Mouse (Mus musculus) layer of hippocampus, adult 11-12 months (tissue): Measurements from ENCODE around the gene Fanci.

ENCODE experiments used
- DNase-seq: peaks from one replicate; pipeline ENCODE4 v3.0.0; 2022; ENCODE audit warnings: low spot score

The Fanci gene

GRCm38 (mm10) chr7:79387991-79388390 is 3.7 kb upstream of the Fanci start:
- no peak for DNase-seq

GRCm38 (mm10) chr7:79388671-79389206 is 3.0 kb upstream of the Fanci start:
- no peak for DNase-seq

- no peak for DNase-seq
Observed at GRCm38 (mm10) chr7:79390141-79390708, 1.5 kb upstream of the Fanci start.

GRCm38 (mm10) chr7:79391471-79391870 is 258 bp upstream of the Fanci start:
- DNase-seq: no peak

DNA sequence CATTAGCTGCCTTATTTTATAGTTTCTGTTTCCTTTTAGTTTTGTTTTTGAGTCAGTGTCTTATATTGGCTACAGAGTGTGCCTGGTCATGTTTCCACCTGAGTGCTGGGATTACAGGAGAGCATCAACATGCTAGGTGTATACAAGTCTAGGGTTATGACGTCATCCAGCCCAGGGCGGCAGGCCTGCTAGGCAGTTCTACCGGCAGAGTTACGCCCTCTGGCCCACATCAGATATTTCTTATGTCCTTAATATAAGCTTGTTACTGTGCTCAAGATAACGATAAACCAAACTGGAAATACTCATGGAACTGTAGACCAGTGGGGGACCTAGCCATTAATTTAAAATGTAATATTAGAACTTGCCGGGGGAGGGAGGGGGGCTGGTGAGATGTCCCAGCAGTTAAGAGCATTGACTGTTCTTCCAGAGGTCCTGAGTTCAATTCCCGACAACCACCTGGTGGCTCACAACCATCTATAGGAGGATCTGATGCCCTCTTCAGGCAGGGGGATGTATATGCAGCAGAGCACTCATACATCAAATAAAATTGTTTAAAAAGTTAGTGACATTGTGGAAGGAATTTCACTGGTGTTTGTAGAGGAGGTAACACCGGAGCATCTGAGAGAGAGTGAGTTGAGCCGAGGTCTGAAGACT is 1.3 kb downstream of the Fanci start:
- DNase-seq: no peak

GRCm38 (mm10) chr7:79393924-79394323 is 2.2 kb downstream of the Fanci start:
- DNase-seq: no peak

DNA sequence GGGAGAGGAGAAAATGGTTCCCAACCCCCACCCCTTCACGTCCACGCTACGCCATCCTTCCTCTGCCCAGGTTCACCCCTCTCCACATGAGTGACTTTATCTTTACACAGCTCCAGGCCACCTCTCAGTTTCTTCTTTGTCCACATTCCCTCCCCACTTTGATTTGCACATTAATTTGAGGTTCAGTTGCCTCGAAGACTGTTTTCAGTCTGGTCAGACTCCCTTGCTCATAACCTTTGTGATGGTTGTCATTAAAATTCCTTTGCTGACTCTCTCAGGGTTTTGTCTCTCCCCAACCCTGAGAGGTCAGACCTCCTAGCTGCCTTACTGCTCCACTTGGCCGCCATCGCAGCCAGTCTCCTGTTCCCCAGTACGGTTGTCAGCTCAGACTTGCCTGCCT is 2.9 kb downstream of the Fanci start:
- no peak for DNase-seq

GRCm38 (mm10) chr7:79395186-79395585 is 3.5 kb downstream of the Fanci start:
- DNase-seq: no peak

GRCm38 (mm10) chr7:79397446-79397963 is 5.8 kb downstream of the Fanci start:
- no peak for DNase-seq

DNA sequence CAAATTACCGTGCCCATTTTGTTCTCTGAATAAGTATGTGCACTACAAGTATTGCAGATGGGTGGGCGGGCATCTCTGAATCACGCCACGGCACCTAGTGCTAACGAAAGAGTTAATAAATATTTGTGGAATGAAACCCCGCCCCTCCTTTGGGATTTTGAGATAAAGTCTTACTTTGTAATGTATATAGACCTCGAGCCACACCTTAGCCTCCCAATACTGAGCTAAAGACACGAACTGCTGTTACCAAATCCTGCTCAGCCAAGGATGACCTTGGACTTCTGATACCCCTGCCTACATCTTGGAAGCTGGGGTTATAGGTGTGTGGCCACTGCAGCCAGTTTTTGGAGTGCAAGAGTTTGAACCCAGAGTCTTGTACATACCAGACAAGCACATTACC is 6.7 kb downstream of the Fanci start:
- no peak for DNase-seq

GRCm38 (mm10) chr7:79398971-79399370 is 7.2 kb downstream of the Fanci start:
- DNase-seq: no peak

- DNase-seq: no peak
Observed at GRCm38 (mm10) chr7:79400296-79400695, 8.6 kb downstream of the Fanci start.

GRCm38 (mm10) chr7:79414449-79415375 is 23.0 kb downstream of the Fanci start:
- no peak for DNase-seq

- DNase-seq: no peak
Observed at GRCm38 (mm10) chr7:79419950-79420349, 28.2 kb downstream of the Fanci start.

GRCm38 (mm10) chr7:79422876-79423275 is 31.1 kb downstream of the Fanci start:
- DNase-seq: no peak

DNA sequence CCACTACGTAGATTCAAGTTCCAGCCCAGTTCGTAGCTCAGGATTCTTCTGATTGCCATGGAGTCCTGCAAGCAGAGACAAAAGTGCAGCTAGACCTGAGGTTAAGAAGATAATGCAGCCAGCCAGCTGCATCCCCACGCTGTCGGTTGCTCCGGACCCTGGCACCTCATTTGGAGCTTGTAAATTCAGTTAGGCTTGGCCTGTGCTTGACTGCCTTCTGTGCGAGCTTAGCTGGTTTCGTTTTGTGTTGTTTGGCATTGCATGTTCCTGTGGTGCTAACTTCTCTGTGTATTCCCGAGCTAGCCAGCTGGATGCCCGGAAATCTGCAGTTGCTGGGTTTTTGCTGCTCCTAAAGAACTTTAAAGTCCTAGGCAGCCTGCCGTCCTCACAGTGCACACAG is 34.1 kb downstream of the Fanci start:
- DNase-seq: no peak

DNA sequence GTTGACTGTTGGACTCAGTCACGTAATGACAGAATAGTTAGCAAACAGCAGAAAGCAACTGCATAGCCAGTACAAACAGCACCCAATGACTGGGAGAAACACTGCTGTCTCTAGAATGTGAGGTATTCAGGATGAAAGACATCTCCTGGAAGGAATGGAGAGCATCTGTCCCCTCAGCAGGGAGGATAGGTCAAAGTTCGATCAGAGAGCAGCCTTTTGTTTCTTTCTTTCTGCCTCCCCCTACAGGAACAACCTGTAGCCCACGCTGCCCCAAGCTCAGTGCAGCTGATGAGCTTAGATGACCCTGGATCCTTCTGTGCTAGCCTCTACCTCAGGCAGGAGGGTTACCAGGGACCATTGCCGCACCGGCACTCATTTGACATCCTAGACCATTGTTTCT is 36.5 kb downstream of the Fanci start:
- DNase-seq: no peak

- no peak for DNase-seq
Observed at GRCm38 (mm10) chr7:79440035-79440434, 48.3 kb downstream of the Fanci start.

- DNase-seq: no peak
Observed at GRCm38 (mm10) chr7:79447048-79447447, 55.3 kb downstream of the Fanci start.

DNA sequence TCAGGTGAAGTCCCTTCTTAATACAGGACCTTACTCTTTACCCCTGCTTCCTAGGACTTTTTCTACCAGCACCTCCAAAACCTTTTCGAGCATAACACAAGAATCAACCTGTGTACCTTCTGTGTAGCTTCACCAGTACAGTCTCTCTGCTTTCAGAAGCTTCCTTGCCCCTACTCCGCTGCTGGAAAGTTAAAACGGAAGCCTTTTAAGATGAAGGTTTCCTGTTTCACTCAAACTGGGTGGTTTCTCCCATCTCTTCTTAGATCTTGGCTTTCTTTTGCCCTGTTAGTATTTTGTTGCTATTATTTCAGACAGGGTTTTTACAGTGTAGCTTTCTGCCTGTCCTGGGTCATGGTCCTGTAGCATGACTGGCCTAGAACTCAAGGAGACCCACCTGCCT is 55.8 kb downstream of the Fanci start:
- DNase-seq: no peak

DNA sequence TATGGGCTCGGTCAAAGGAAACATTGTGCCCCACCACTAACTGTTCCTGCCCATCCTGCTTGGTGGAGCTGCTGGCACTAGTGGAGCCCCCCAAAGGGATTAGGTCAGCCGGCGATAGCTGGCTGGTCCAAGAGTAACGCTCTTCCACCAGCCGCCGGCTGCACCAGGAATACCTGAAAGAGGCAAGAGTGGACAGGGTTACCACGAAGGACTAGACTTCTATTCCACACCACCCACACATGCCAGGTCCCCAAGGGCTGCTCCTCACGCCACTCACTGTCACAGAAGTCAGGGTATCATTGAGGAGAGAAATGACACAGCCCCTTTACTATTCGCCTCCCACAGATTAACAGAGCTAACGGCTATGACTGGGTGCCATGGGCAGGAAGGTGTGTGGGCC is 70.0 kb downstream of the Fanci start:
- DNase-seq: no peak

DNA sequence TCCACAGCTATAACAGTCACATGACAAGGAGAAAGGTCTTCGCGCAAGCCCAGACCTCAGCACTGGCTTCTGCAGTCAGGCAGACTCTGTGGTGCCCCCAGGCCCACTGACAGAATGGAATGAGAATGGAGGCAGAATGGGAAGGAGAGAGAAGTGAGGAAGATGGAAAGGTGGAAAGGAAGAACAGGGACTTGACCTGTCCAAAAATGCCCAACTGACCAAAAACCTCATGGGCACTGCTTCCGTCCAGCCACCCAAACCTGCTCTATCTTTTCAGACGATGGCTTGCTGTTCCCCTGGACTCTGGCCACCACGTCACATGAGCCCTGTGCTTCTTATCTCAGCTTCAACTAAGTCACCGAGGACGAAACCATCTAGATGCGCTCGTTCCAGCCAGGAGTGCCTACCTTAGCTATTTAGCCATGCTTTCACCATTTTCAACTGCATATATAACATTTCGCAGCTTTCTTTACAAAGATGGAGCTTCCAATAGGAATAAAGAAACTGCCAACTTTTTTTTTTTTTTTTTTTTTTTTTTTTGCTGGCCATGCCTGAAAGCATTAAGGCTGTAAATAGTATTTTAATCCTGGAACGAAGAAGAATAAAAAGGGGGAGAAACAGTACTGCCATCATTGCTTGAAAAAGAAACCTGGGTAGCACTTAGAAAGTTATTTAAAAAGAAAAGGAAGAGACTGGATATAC is 71.8 kb downstream of the Fanci start:
- DNase-seq: no peak
